Mouse (Mus musculus) kidney, adult 2 months (tissue): ENCODE results near the gene Crybb1. TPM values are rescaled to one million over a fixed set of nuclear protein-coding genes. Genes with fewer than 3 reads are reported as not detected.

Source experiments
- DNase-seq: peaks from one replicate; pipeline ENCODE4 v3.0.0; 2021
- H3K27ac ChIP-seq: fragments of 200-500 bp; 2 replicates; pipeline ENCODE4 v1.5.1; 2012; ENCODE audit warnings: low read depth, low read length, control low read depth, inconsistent platforms; ENCODE audit not compliant: insufficient read depth
- H3K27me3 ChIP-seq: fragments of 200-500 bp; replicated peaks from 2 replicates; pipeline ENCODE4 v1.6.1; 2012; ENCODE audit warnings: mild to moderate bottlenecking, moderate library complexity, low read length, inconsistent platforms; ENCODE audit not compliant: control insufficient read depth, insufficient read depth
- H3K36me3 ChIP-seq: fragments of 200-500 bp; 2 replicates; pipeline ENCODE4 v1.6.1; 2012; ENCODE audit warnings: mild to moderate bottlenecking, moderate library complexity, low read length, inconsistent platforms; ENCODE audit not compliant: control insufficient read depth, insufficient read depth
- H3K4me1 ChIP-seq: fragments of 200-500 bp; 2 replicates; pipeline ENCODE4 v1.6.1; 2011; ENCODE audit warnings: low read length; ENCODE audit not compliant: control insufficient read depth, insufficient read depth
- H3K4me3 ChIP-seq: fragments of 200-500 bp; 2 replicates; pipeline ENCODE4 v1.5.1; 2011; ENCODE audit warnings: mild to moderate bottlenecking, low read depth, low read length, control low read depth; ENCODE audit not compliant: insufficient read depth
- CTCF ChIP-seq: fragments of 200-500 bp; conservative IDR thresholded peaks from 2 replicates; pipeline ENCODE4 v1.5.1; 2011; ENCODE audit warnings: low read depth, mild to moderate bottlenecking, control low read depth, low read length, moderate library complexity, mixed read lengths; ENCODE audit not compliant: insufficient read depth, insufficient read length
- POLR2A ChIP-seq: fragments of 200-500 bp; IDR thresholded peaks from one replicate; pipeline ENCODE4 v1.6.1; 2011; ENCODE audit warnings: low read depth, low read length, control low read depth
- WGBS: fragments of 180-500 bp; shearing (Covaris S2); methylation state at CpG from one replicate; pipeline ENCODE4 v1.1.7; 2018; 5-methylcytosine and 5-hydroxymethylcytosine counted together
- polyA plus RNA-seq: library from polyadenylated mRNA; depleted of rRNA; stranded (reverse); fragments of >200 nt; gene quantifications from 2 replicates; pipeline ENCODE4 v1.2.3, GENCODE M21; 2012; rRNA removed

The Crybb1 gene
- 0.14 TPM in 1 of 2 replicates, not detected in the other for polyA plus RNA-seq

DNA sequence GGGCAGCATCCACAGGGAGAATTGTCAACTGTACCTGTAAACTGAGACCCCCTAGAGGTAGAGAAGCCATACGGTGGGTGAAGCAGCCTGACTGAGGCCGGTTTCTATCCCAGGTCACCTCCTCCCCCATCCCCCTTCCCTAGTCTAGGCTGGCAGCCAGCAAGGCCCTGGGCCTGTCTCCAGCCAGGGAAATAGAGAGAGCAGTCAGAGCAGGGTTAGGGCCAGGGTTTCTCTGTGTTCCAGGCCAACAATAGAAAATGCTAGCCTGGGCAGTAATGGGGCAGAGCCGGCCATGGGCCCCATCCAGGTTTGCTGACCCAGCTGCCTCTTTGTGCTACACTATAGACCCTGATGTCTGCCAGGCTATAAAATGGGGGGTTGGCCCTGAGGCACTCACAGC lies at the start of gene Crybb1:
TSS of gene Crybb1 (plus strand) at position 390 of the 400 bp plus-strand sequence.
- peak; percentile 80 for DNase-seq
- 0 out of 2 replicates have a peak, but pooled peaks cover 4% of the 10 kb centered on the region for H3K4me1 ChIP-seq
- H3K27me3 ChIP-seq, result no peaks in the 10 kb centered on the region
- H3K4me3 ChIP-seq, result no peak within 1 kb of the TSS
- 30% methylated on average over 3 of the region's 3 CpGs for WGBS
- no peaks in the 10 kb centered on the region for H3K36me3 ChIP-seq
- TF ChIP-seq CTCF (no peak), POLR2A (no peak)
- no peak within 1 kb of the TSS for H3K27ac ChIP-seq

DNA sequence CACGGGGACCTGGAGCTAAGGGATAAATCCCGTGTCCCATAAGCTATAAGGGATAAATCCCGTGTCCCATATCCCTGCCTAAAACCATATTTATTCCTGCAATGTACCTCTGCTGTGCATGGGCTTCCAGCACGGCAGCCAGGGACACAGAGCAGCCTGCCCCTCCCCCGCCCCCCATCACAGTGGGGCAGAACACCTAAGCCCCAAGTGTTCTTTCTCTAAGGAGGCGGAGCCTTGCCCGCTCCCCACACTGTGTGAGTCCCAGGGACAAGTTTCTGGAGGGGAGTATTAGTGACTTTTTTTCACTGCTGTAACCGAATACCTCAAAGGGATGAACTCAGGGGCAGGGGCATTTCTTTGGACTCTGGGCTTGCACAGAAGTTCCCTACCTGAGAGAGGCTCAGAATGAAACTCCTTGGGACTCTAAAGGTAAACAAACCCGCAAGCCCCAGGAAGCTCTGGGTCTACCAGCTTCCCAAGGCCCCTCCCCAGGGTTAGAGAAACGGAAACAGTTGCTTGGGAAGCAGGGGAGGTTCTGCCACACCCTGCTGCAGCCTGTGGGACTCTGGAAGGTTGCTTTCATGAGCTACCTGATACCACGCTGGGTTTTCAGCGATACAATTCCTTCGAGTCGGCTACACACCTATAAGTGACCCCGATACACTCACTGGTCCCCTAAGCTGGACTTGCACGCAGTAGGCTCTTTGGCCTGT lies 48.9 kb upstream of the Crybb1 start:
- no peak for DNase-seq
- whole genome bisulfite sequencing, result 28% methylated on average over 16 of the region's 16 CpGs
- no peaks in the 10 kb centered on the region for H3K4me1 ChIP-seq
- H3K4me3 ChIP-seq, result no peak overlapping the region
- H3K27ac ChIP-seq, result no peak overlapping the region
- no peaks in the 10 kb centered on the region for H3K36me3 ChIP-seq
- no peaks in the 10 kb centered on the region for H3K27me3 ChIP-seq
- TF ChIP-seq POLR2A (no peak), CTCF (no peak)

DNA sequence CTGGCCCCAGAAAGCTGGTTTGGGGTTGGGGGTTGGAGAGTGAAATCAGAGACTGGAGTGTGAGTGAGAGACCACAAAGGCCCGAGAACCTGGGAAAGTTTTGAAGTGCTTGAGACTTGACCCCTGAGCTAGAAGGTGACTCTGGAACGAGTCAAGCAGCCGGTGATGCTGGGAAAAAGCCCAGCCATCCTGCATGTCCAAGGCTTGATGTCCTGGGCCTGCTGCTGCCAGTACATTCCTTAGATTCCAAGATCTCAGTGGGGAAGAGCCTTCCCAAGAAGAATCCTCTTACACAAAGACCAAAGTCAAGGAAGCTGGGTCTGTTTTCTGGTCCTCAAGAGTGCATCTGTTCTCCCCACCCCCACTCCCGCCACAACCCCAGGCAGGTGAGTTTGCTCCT lies 47.3 kb upstream of the Crybb1 start:
- Histone ChIP-seq H3K4me3 (no peak overlapping the region), H3K27me3 (no peaks in the 10 kb centered on the region), H3K4me1 (no peaks in the 10 kb centered on the region), H3K36me3 (no peaks in the 10 kb centered on the region), H3K27ac (no peak overlapping the region)
- TF ChIP-seq CTCF (no peak), POLR2A (no peak)
- WGBS, result 34% methylated on average over 4 of the region's 4 CpGs
- DNase-seq, result no peak

DNA sequence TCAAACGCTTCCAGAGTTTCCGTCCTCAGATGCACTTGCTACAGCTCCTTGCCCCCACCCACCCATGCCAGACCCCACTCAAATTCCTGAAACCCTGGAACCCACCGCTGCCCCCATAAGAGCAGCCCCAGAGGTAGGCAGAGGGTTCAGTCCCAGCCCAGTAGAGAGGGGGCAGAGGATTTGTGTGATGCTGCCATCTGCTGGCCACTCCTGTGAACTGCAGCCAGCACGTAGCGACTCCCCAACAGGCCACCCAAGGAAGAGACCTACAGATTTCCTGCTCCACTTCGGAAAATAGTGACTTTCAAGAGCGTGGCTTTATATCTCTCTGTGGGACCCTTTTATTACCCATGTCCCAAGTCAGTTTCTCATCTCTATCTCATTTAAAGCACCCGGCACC lies 45.5 kb upstream of the Crybb1 start:
- WGBS, result 30% methylated on average over 8 of the region's 8 CpGs
- peak; percentile 36 for DNase-seq
- no peak for TF ChIP-seq POLR2A
- peak; percentile 86 for TF ChIP-seq CTCF
- no peaks in the 10 kb centered on the region for H3K4me1 ChIP-seq
- H3K27ac ChIP-seq, result no peak overlapping the region
- no peaks in the 10 kb centered on the region for H3K36me3 ChIP-seq
- H3K27me3 ChIP-seq, result no peaks in the 10 kb centered on the region
- H3K4me3 ChIP-seq, result no peak overlapping the region

DNA sequence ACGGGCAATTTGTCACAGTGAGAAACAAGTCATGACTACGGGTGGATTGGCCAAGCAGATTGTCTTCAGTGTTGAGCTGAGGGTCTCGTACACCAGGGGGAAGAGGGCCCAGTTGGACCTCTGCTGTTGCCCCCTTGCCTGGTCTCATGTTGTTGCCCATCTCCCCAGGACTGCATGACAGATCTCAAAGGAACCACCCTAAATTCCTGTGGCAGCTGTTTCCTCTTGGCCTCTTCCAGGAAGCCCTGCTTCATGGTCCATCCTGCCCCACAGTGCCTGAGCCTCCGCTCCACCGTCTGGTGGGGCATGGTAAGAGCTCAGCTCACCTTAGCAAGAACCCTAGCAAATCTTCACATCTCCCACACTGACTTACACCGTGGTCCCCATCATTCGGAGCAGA lies 43.7 kb upstream of the Crybb1 start:
- no peaks in the 10 kb centered on the region for H3K27me3 ChIP-seq
- WGBS, result 81% methylated on average over 7 of the region's 7 CpGs
- H3K4me3 ChIP-seq, result no peak overlapping the region
- no peak for TF ChIP-seq CTCF
- no peak for TF ChIP-seq POLR2A
- H3K27ac ChIP-seq, result no peak overlapping the region
- no peaks in the 10 kb centered on the region for H3K4me1 ChIP-seq
- no peak for DNase-seq
- no peaks in the 10 kb centered on the region for H3K36me3 ChIP-seq

DNA sequence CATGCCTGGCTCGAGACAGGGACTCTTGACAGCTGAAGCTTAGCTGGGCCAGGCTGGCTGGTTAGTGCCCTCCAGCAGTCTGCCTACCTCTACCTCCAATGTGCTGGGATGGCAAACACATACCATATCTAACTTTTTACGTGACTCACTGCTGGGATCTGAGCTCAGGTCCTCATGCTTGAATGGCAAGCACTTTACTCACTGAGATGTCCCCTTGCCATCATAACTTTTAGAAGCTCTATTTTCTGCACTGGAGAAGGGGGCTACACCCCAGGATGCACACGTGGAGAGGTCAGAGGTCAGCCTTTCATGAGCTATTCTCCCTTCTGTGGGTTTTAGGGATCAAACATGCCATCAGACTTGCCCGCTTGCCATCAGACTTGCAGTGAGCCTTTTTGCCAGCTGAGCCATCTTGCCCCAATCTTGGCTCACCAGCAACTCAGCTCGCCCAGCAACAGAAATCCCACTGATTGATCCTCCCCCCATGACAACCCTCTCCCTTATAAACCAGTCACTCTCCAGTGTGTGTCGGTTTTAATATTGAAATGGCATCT lies 42.8 kb upstream of the Crybb1 start:
- DNase-seq, result no peak
- Histone ChIP-seq H3K27ac (no peak overlapping the region), H3K4me3 (no peak overlapping the region), H3K27me3 (no peaks in the 10 kb centered on the region), H3K36me3 (no peaks in the 10 kb centered on the region), H3K4me1 (no peaks in the 10 kb centered on the region)
- 79% methylated on average over 6 of the region's 6 CpGs for WGBS
- TF ChIP-seq POLR2A (no peak), CTCF (no peak)

DNA sequence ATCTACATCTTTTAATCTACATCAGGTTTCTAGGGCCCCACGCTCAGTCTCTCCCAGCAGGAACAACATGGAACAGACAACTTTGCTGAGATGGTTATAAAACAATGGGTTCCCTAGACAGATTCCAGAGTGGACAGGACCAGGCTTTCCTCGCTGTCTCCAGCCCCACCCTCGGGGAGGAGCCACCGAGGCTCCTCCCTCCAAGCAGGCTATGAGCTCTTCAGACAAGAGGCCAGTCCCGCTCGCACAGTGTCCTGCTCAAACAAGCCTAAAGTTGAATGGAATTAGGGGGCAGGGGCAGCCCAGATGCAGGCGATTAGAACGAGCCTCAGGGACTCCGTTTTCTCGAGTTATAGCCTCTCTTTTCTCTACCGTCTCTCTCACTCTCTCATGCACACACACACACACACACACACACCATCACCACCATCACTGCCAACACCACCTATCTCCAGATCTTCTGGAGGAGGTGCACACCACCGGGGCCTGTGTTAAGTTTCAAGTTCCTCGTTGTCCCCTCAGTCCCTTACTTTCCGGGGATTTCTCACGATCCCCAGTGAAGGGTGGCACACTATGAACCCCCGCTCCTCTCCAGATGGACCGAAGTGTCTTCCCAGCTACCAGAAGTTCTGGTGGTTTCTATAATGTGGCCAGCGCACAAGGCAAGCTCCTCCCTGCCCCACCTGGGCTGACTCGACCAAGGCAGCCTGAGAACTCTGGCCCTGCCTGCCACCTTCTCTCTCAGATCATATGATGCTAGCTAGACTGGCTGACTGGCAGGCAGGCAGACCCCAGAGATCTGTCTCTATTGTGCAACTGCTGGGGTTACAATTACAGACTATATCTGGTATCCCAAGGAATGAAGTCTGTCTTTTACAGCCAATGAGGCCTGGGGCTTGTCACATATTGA lies 42.0 kb upstream of the Crybb1 start:
- Histone ChIP-seq H3K27ac (no peak overlapping the region), H3K36me3 (no peaks in the 10 kb centered on the region), H3K4me3 (no peak overlapping the region), H3K4me1 (no peaks in the 10 kb centered on the region), H3K27me3 (no peaks in the 10 kb centered on the region)
- no peak for TF ChIP-seq POLR2A
- no peak for TF ChIP-seq CTCF
- 59% methylated on average over 19 of the region's 19 CpGs for WGBS
- DNase-seq, result no peak
